8 mouse cellular contexts compared by ENCODE assay signal in the genomic region with DNA sequence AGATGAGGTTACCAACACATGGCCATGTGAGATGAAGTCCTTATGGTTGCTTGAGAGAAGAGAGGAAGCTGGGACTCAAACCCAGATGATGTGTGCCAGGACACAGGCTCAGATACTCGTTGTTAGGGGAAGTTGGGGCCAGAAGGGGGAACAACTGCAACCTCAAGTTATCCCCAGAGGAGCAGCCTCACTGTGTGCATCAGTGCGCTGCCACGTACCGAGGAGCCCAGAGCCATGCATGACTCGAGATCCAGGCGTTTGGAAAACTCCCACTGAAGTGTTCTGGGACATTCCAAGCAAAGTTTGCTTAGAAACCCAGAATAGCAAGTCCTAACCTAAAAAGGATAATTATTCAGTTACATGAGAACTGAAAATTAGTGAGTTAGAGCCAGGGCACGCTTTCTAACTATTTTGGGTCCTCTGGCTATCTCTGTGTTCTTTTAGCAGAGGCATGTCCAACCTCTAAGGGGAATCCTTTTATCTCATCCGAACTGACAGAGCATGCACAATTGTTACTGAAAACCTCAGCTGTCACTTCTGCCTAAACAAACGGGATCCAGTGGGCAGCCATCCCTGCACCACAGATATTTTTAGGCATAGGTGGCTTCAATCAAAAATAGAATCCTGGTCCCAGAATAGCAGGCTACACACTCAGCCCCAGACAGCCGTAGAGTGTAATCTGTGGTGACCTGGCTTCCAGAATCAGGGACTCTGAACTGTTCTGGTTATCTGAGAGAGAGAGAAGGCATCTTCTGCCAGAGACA. TPM values are rescaled to one million over a fixed set of nuclear protein-coding genes. Genes with fewer than 3 reads are reported as not detected.
DNase-seq lines count a peak whose midpoint lies in the region; ATAC-seq and TF ChIP-seq lines count a peak whose summit lies in the region.

No protein-coding gene starts in this region.

- peaks cover 1% of the 10 kb centered on the region; the same call in 1 of the 2 replicates for H3K4me1 ChIP-seq in hindbrain, postnatal 0 days (ENCODE audit: insufficient read depth, low read length)
- H3K4me1 ChIP-seq in hindbrain, embryonic 11.5 days (replicated peaks; ENCODE audit: control insufficient read depth, insufficient read depth, low read length): no peaks in the 10 kb centered on the region
- H3K4me1 ChIP-seq in heart, adult 2 months (ENCODE audit: control insufficient read depth, insufficient read depth, low read length): peaks cover 13% of the 10 kb centered on the region

- H3K9me3 ChIP-seq in hindbrain, postnatal 0 days (ENCODE audit: low read length): no peaks in the 10 kb centered on the region
- no peaks in the 10 kb centered on the region for H3K9me3 ChIP-seq in hindbrain, embryonic 11.5 days (ENCODE audit: control insufficient read depth, low read length)

- intact Hi-C loops in heart, adult 2 months (cut with DNase I): loop anchor here (2.0 kb wide), 1 partner anchor 22 kb away; no protein-coding TSS in a partner anchor
- intact Hi-C loops in left cerebral cortex, postnatal 4 days (cut with DNase I): no loop called here

- H3K36me3 ChIP-seq in hindbrain, postnatal 0 days (ENCODE audit: insufficient read depth, low read length): no peaks in the 10 kb centered on the region
- H3K36me3 ChIP-seq in hindbrain, embryonic 11.5 days (ENCODE audit: control insufficient read depth, insufficient read depth, low read length): no peaks in the 10 kb centered on the region
- H3K36me3 ChIP-seq in heart, adult 2 months (ENCODE audit: control insufficient read depth, insufficient read depth, low read length): no peaks in the 10 kb centered on the region

- no peak for TF ChIP-seq EP300 in heart, adult 2 months (IDR thresholded peaks at IDR 0.05; ENCODE audit: insufficient read depth, low read depth, low read length)

- 0 out of 2 replicates have a peak overlapping the region, but pooled peaks have one; percentile 11 for H3K27ac ChIP-seq in hindbrain, postnatal 0 days
- H3K27ac ChIP-seq in hindbrain, embryonic 11.5 days (ENCODE audit: low read depth, low read length): no peak overlapping the region
- H3K27ac ChIP-seq in heart, adult 2 months: peak overlapping the region; percentile 79

- H3K79me2 ChIP-seq in heart, adult 2 months (replicated peaks; ENCODE audit: control insufficient read depth, insufficient read depth, low read length): no peaks in the 10 kb centered on the region

- no peak for TF ChIP-seq POLR2A in heart, adult 2 months (IDR thresholded peaks at IDR 0.05; ENCODE audit: insufficient read depth, low read depth, low read length)

- no peak overlapping the region for H3K9ac ChIP-seq in hindbrain, postnatal 0 days (replicated peaks; ENCODE audit: low read length)
- no peak overlapping the region for H3K9ac ChIP-seq in hindbrain, embryonic 11.5 days (ENCODE audit: low read depth, low read length)
- peak overlapping the region; percentile 2; the same call in 1 of the 2 replicates for H3K9ac ChIP-seq in heart, adult 2 months (ENCODE audit: low read depth, low read length)

- H3K27me3 ChIP-seq in hindbrain, postnatal 0 days (ENCODE audit: insufficient read depth, low read length): no peaks in the 10 kb centered on the region
- no peaks in the 10 kb centered on the region for H3K27me3 ChIP-seq in hindbrain, embryonic 11.5 days (ENCODE audit: control insufficient read depth, insufficient read depth, low read length)
- H3K27me3 ChIP-seq in heart, adult 2 months (ENCODE audit: control insufficient read depth, insufficient read depth, low read length): no peaks in the 10 kb centered on the region

- no peak for DNase-seq in hindbrain, postnatal 0 days (ENCODE audit: low spot score)
- no peak for DNase-seq in hindbrain, embryonic 11.5 days (ENCODE audit: low spot score)
- DNase-seq in A20 (ENCODE audit: low read depth, low spot score): peak; percentile 69
- DNase-seq in heart, adult 2 months: peak in 1 of 2 experiments; percentile 74
- no peak for DNase-seq in left cerebral cortex, postnatal 4 days
- DNase-seq in right cerebral cortex, postnatal 25 days: no peak
- no peak for DNase-seq in layer of hippocampus, adult 9-10 months (ENCODE audit: low spot score)

- WGBS in hindbrain, postnatal 0 days: 45% methylated on average over 10 of the region's 10 CpGs
- 63% methylated on average over 10 of the region's 10 CpGs for WGBS in hindbrain, embryonic 11.5 days
- whole genome bisulfite sequencing in heart, adult 2 months: 26% methylated on average over 10 of the region's 10 CpGs

- no peak for TF ChIP-seq CTCF in hindbrain, postnatal 0 days (IDR thresholded peaks at IDR 0.05; ENCODE audit: low read depth)
- no peak for TF ChIP-seq CTCF in heart, adult 2 months (IDR thresholded peaks at IDR 0.05)

- H3K4me3 ChIP-seq in hindbrain, postnatal 0 days (ENCODE audit: low read length): no peak overlapping the region
- no peak overlapping the region for H3K4me3 ChIP-seq in hindbrain, embryonic 11.5 days (ENCODE audit: low read depth, low read length)
- H3K4me3 ChIP-seq in heart, adult 2 months: no peak overlapping the region

- no peak overlapping the region for H3K4me2 ChIP-seq in hindbrain, postnatal 0 days (ENCODE audit: low read depth, low read length)
- H3K4me2 ChIP-seq in hindbrain, embryonic 11.5 days (replicated peaks; ENCODE audit: low read depth, low read length): no peak overlapping the region

- ATAC-seq in hindbrain, postnatal 0 days: no peak
- ATAC-seq in hindbrain, embryonic 11.5 days (ENCODE audit: low FRiP score): no peak
- peak; percentile 76 for ATAC-seq in megakaryocyte progenitor cell, adult 5-6 weeks (replicated peaks; ENCODE audit: poor library complexity)

RNA-seq across cellular contexts. Expression of a gene that starts 33.4 kb away (rescaled TPM):
- 34.1 and 37.1 TPM in 2 replicates for total RNA-seq in hindbrain, postnatal 0 days (2014; rRNA removed)
- polyA plus RNA-seq in hindbrain, postnatal 0 days (2015; fragmentation: Nextera tagmentation; extraction: Ambion mirVana): 46.7 and 55.5 TPM in 2 replicates
- 88.9 and 95.2 TPM in 2 replicates for polyA plus RNA-seq in hindbrain, embryonic 11.5 days (2014; fragmentation: Nextera tagmentation; extraction: Ambion mirVana)
- 10 to 100 TPM; 43.1 to 48.1 TPM for total RNA-seq in heart, adult 2 months (2021)
- polyA plus RNA-seq in heart, adult 2 months (2012; rRNA removed): 39.4 and 62.5 TPM in 2 replicates
- total RNA-seq in megakaryocyte progenitor cell, adult 5-6 weeks (2015): 90.2 and 92.6 TPM in 2 replicates
- 46.8 and 58.6 TPM in 2 replicates for total RNA-seq in megakaryocyte progenitor cell, adult 5-6 weeks (2017)
- total RNA-seq in left cerebral cortex, postnatal 4 days (2021): 10 to 100 TPM; 44.5 to 48.4 TPM

RNA-seq across cellular contexts. Expression of a gene that starts 37.1 kb away (rescaled TPM):
- 44.1 and 48.4 TPM in 2 replicates for total RNA-seq in hindbrain, postnatal 0 days (2014; rRNA removed)
- 44.7 and 46.8 TPM in 2 replicates for polyA plus RNA-seq in hindbrain, postnatal 0 days (2015; fragmentation: Nextera tagmentation; extraction: Ambion mirVana)
- polyA plus RNA-seq in hindbrain, embryonic 11.5 days (2014; fragmentation: Nextera tagmentation; extraction: Ambion mirVana): 0.29 and 0.35 TPM in 2 replicates
- 1 to 10 TPM; 4.5 to 5.8 TPM for total RNA-seq in heart, adult 2 months (2021)
- polyA plus RNA-seq in heart, adult 2 months (2012; rRNA removed): 9.2 and 20.2 TPM in 2 replicates
- total RNA-seq in megakaryocyte progenitor cell, adult 5-6 weeks (2015): 184 and 191 TPM in 2 replicates
- 174 and 180 TPM in 2 replicates for total RNA-seq in megakaryocyte progenitor cell, adult 5-6 weeks (2017)
- 10 to 100 TPM; 12.3 to 14.3 TPM for total RNA-seq in left cerebral cortex, postnatal 4 days (2021)
